Mouse (Mus musculus): Measurements from ENCODE around the gene Spata31d1c. TPM values are rescaled to one million over a fixed set of nuclear protein-coding genes. Genes with fewer than 3 reads are reported as not detected.

Gene Spata31d1c
- not detected in 2 replicates for polyA plus RNA-seq (2016; fragmentation: Nextera tagmentation; extraction: Ambion mirVana)

GRCm38 (mm10) chr13:65032758-65033157 is at the start of gene Spata31d1c:
Gene Spata31d1c, plus strand, starts transcription at chr13:65033058.
- Histone ChIP-seq H3K36me3 (replicated peaks) (no peaks in the 10 kb centered on the region), H3K4me1 (no peaks in the 10 kb centered on the region), H3K27ac (no peak within 1 kb of the TSS), H3K4me3 (no peak within 1 kb of the TSS), H3K9me3 (no peaks in the 10 kb centered on the region), H3K27me3 (ENCODE audit: poor library complexity, severe bottlenecking) (no peaks in the 10 kb centered on the region)
- DNase-seq (ENCODE audit: extremely low spot score, low spot score) = no peak

- H3K4me3 ChIP-seq = no peak overlapping the region
- H3K9me3 ChIP-seq = no peaks in the 10 kb centered on the region
- no peak overlapping the region for H3K27ac ChIP-seq
- H3K4me1 ChIP-seq = no peaks in the 10 kb centered on the region
- H3K27me3 ChIP-seq (ENCODE audit: poor library complexity, severe bottlenecking) = no peaks in the 10 kb centered on the region
- DNase-seq (ENCODE audit: extremely low spot score, low spot score) = no peak
- no peaks in the 10 kb centered on the region for H3K36me3 ChIP-seq (replicated peaks)
Observed at GRCm38 (mm10) chr13:64988828-64989227, 44.0 kb upstream of the Spata31d1c start.

- Histone ChIP-seq H3K36me3 (replicated peaks) (no peaks in the 10 kb centered on the region), H3K27me3 (ENCODE audit: poor library complexity, severe bottlenecking) (no peaks in the 10 kb centered on the region), H3K4me1 (no peaks in the 10 kb centered on the region)
Observed at GRCm38 (mm10) chr13:65005414-65005813, 27.4 kb upstream of the Spata31d1c start.

GRCm38 (mm10) chr13:65006760-65007159 is 26.1 kb upstream of the Spata31d1c start:
- Histone ChIP-seq H3K4me1 (no peaks in the 10 kb centered on the region), H3K9me3 (no peaks in the 10 kb centered on the region), H3K27me3 (ENCODE audit: poor library complexity, severe bottlenecking) (no peaks in the 10 kb centered on the region), H3K36me3 (replicated peaks) (no peaks in the 10 kb centered on the region), H3K4me3 (no peak overlapping the region), H3K27ac (no peak overlapping the region)
- WGBS = 89% methylated on average over 1 of the region's 1 CpGs
- no peak for DNase-seq (ENCODE audit: extremely low spot score, low spot score)

More at GRCm38 (mm10) chr13:65005414-65005813, 27.4 kb upstream of the Spata31d1c start:
- Histone ChIP-seq H3K4me3 (no peak overlapping the region), H3K27ac (no peak overlapping the region), H3K9me3 (no peaks in the 10 kb centered on the region)
- no peak for DNase-seq (ENCODE audit: extremely low spot score, low spot score)

- no peaks in the 10 kb centered on the region for H3K9me3 ChIP-seq
- no peak for DNase-seq (ENCODE audit: extremely low spot score, low spot score)
- no peaks in the 10 kb centered on the region for H3K4me1 ChIP-seq
- H3K4me3 ChIP-seq = no peak overlapping the region
- H3K27ac ChIP-seq = no peak overlapping the region
- no peaks in the 10 kb centered on the region for H3K36me3 ChIP-seq (replicated peaks)
- H3K27me3 ChIP-seq (ENCODE audit: poor library complexity, severe bottlenecking) = no peaks in the 10 kb centered on the region
- 62% methylated on average over 1 of the region's 1 CpGs for WGBS
Observed at GRCm38 (mm10) chr13:65007971-65008370, 24.9 kb upstream of the Spata31d1c start.

GRCm38 (mm10) chr13:65011052-65011738 is 21.7 kb upstream of the Spata31d1c start:
- 64% methylated on average over 4 of the region's 4 CpGs for WGBS
- no peaks in the 10 kb centered on the region for H3K9me3 ChIP-seq
- no peak overlapping the region for H3K4me3 ChIP-seq
- no peaks in the 10 kb centered on the region for H3K36me3 ChIP-seq (replicated peaks)
- no peaks in the 10 kb centered on the region for H3K27me3 ChIP-seq (ENCODE audit: poor library complexity, severe bottlenecking)
- DNase-seq (ENCODE audit: extremely low spot score, low spot score) = no peak
- H3K4me1 ChIP-seq = no peaks in the 10 kb centered on the region
- H3K27ac ChIP-seq = no peak overlapping the region

- Histone ChIP-seq H3K27ac (no peak overlapping the region), H3K4me1 (no peaks in the 10 kb centered on the region), H3K36me3 (replicated peaks) (no peaks in the 10 kb centered on the region), H3K9me3 (no peaks in the 10 kb centered on the region), H3K4me3 (no peak overlapping the region), H3K27me3 (ENCODE audit: poor library complexity, severe bottlenecking) (no peaks in the 10 kb centered on the region)
- DNase-seq (ENCODE audit: extremely low spot score, low spot score) = no peak
- WGBS = 66% methylated on average over 4 of the region's 4 CpGs
Observed at GRCm38 (mm10) chr13:65035057-65035456, 2.2 kb downstream of the Spata31d1c start.

- H3K4me3 ChIP-seq = no peak within 1 kb of the TSS
- H3K4me1 ChIP-seq = no peaks in the 10 kb centered on the region
- WGBS = 91% methylated on average over 9 of the region's 9 CpGs
- no peak for DNase-seq (ENCODE audit: extremely low spot score, low spot score)
- no peak within 1 kb of the TSS for H3K27ac ChIP-seq
- H3K9me3 ChIP-seq = peaks cover 11% of the 10 kb centered on the region; the same call in 1 of the 2 replicates
- no peaks in the 10 kb centered on the region for H3K27me3 ChIP-seq (ENCODE audit: poor library complexity, severe bottlenecking)
- no peaks in the 10 kb centered on the region for H3K36me3 ChIP-seq (replicated peaks)
Observed at GRCm38 (mm10) chr13:65052660-65053059, 19.8 kb downstream of the Spata31d1c start, which contains the start of gene Prss47. Gene Prss47, minus strand, starts transcription at chr13:65052760.

GRCm38 (mm10) chr13:65069969-65070368 is 37.1 kb downstream of the Spata31d1c start:
- H3K4me3 ChIP-seq = no peak overlapping the region
- H3K36me3 ChIP-seq (replicated peaks) = peaks cover 63% of the 10 kb centered on the region
- H3K4me1 ChIP-seq = no peaks in the 10 kb centered on the region
- no peak overlapping the region for H3K27ac ChIP-seq
- H3K9me3 ChIP-seq = no peaks in the 10 kb centered on the region
- WGBS = 91% methylated on average over 2 of the region's 2 CpGs
- DNase-seq (ENCODE audit: extremely low spot score, low spot score) = no peak
- no peaks in the 10 kb centered on the region for H3K27me3 ChIP-seq (ENCODE audit: poor library complexity, severe bottlenecking)

Other genes starting within 250 kb of the Spata31d1c start
- gene Cntnap3, start 129.1 kb upstream of the Spata31d1c start, polyA plus RNA-seq (2016; fragmentation: Nextera tagmentation; extraction: Ambion mirVana) = 0.14 TPM in 1 of 2 replicates, not detected in the other
- not detected in 2 replicates for gene Spata31, start 115.7 kb upstream of the Spata31d1c start, polyA plus RNA-seq (2016; fragmentation: Nextera tagmentation; extraction: Ambion mirVana)
- gene Prss47, start 19.7 kb downstream of the Spata31d1c start, polyA plus RNA-seq (2016; fragmentation: Nextera tagmentation; extraction: Ambion mirVana) = not detected in 2 replicates
- gene Mfsd14b, start 79.9 kb downstream of the Spata31d1c start, polyA plus RNA-seq (2016; fragmentation: Nextera tagmentation; extraction: Ambion mirVana) = 37.7 and 43.5 TPM in 2 replicates
- not detected in 2 replicates for gene Olfr465-ps1, start 105.0 kb downstream of the Spata31d1c start, polyA plus RNA-seq (2016; fragmentation: Nextera tagmentation; extraction: Ambion mirVana)
- not detected in 2 replicates for gene Olfr466, start 117.2 kb downstream of the Spata31d1c start, polyA plus RNA-seq (2016; fragmentation: Nextera tagmentation; extraction: Ambion mirVana)
- gene Nlrp4f, start 172.9 kb downstream of the Spata31d1c start, polyA plus RNA-seq (2016; fragmentation: Nextera tagmentation; extraction: Ambion mirVana) = not detected in 2 replicates
- not detected in 2 replicates for gene Gm10775, start 226.5 kb downstream of the Spata31d1c start, polyA plus RNA-seq (2016; fragmentation: Nextera tagmentation; extraction: Ambion mirVana)
- 12.5 and 16.6 TPM in 2 replicates for gene Zfp369, start 245.8 kb downstream of the Spata31d1c start, polyA plus RNA-seq (2016; fragmentation: Nextera tagmentation; extraction: Ambion mirVana)